Mouse (Mus musculus) liver, embryonic 14.5 days (tissue): ENCODE measurements around the gene Chek1.

Source experiments
- CTCF ChIP-seq: IDR thresholded peaks from 2 replicates; pipeline ENCODE4 v1.5.1; 2016; ENCODE audit warnings: antibody characterized with exemption, low read depth, control low read depth
- EP300 ChIP-seq: IDR thresholded peaks from 2 replicates; pipeline ENCODE4 v1.6.1; 2016; ENCODE audit warnings: antibody characterized with exemption, low read depth

- TF ChIP-seq EP300 = no peak
- TF ChIP-seq CTCF = no peak
Measured at GRCm38 (mm10) chr9:36727034-36727755, at the start of gene Chek1.
